Mouse (Mus musculus) heart, embryonic 12.5 days (tissue): ENCODE data around the gene Ski. TPM values are rescaled to one million over a fixed set of nuclear protein-coding genes. Genes with fewer than 3 reads are reported as not detected.

Experiments
- ATAC-seq: fragments of 200-750 bp; cut with Nextera tagmentation; 2 replicates; pipeline ENCODE4 v1.8.0; 2017; ENCODE audit warnings: moderate TSS enrichment, moderate library complexity; ENCODE audit not compliant: insufficient number of reproducible peaks, low FRiP score
- H3K27ac ChIP-seq: fragments of 300-500 bp; sonication (generic); 2 replicates; pipeline ENCODE4 v1.5.1; 2016; ENCODE audit warnings: mild to moderate bottlenecking, moderate library complexity; ENCODE audit not compliant: poor library complexity, severe bottlenecking
- H3K27me3 ChIP-seq: fragments of 300-500 bp; sonication (generic); replicated peaks from 2 replicates; pipeline ENCODE4 v1.6.1; 2016; ENCODE audit warnings: mild to moderate bottlenecking, moderate library complexity
- H3K36me3 ChIP-seq: fragments of 300-500 bp; sonication (generic); 2 replicates; pipeline ENCODE4 v1.6.1; 2016; ENCODE audit warnings: mild to moderate bottlenecking, moderate library complexity
- H3K4me1 ChIP-seq: fragments of 300-500 bp; sonication (generic); replicated peaks from 2 replicates; pipeline ENCODE4 v1.6.1; 2016; ENCODE audit warnings: mild to moderate bottlenecking
- H3K4me2 ChIP-seq: fragments of 300-500 bp; sonication (generic); 2 replicates; pipeline ENCODE4 v1.6.1; 2016; ENCODE audit warnings: mild to moderate bottlenecking, moderate library complexity
- H3K4me3 ChIP-seq: fragments of 300-500 bp; sonication (generic); 2 replicates; pipeline ENCODE4 v1.5.1; 2016; ENCODE audit warnings: mild to moderate bottlenecking
- H3K9ac ChIP-seq: fragments of 300-500 bp; sonication (generic); 2 replicates; pipeline ENCODE4 v1.6.1; 2016; ENCODE audit warnings: mild to moderate bottlenecking, moderate library complexity
- H3K9me3 ChIP-seq: fragments of 300-500 bp; sonication (generic); replicated peaks from 2 replicates; pipeline ENCODE4 v1.6.1; 2016; ENCODE audit warnings: mild to moderate bottlenecking, moderate library complexity
- WGBS: fragments of 180-500 bp; shearing (Covaris S2); methylation state at CpG from one replicate; pipeline ENCODE4 v1.1.7; 2016; 5-methylcytosine and 5-hydroxymethylcytosine counted together
- polyA plus RNA-seq: library from polyadenylated mRNA; unstranded; fragments of >200 nt; fragmentation: Nextera tagmentation; extraction: Ambion mirVana; gene quantifications from 2 replicates; pipeline ENCODE4 v1.2.1, GENCODE M21; 2016

The Ski gene
- polyA plus RNA-seq, 1 experiment from 2014 or later, result 11.9 TPM

- WGBS, result 71% methylated on average over 9 of the region's 9 CpGs
Observed at GRCm38 (mm10) chr4:155213052-155213751, 9.2 kb downstream of the Ski start.

DNA sequence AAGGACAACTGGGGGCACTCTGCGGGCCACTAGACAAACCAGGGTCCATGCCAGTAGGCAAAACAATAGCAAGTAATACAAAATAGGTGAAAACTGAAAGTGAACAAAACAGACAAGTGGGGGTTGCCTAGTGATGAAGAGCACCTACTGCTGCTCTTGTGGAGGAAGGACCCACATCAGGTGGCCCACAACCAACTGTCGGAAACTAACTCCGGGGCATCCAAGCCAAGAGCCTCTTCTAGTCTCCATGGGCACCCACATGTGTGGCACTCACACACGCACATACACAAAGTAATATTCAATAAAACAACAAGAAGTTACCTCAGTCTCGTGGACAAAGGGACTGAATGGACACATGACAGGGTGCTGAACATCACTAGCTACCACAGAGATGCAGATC, 12.9 kb downstream of the Ski start:
- WGBS, result 91% methylated on average over 5 of the region's 5 CpGs
- H3K4me3 ChIP-seq, result no peak overlapping the region
- H3K9me3 ChIP-seq, result no peaks in the 10 kb centered on the region
- H3K27ac ChIP-seq, result no peak overlapping the region
- ATAC-seq, result no peak
- H3K9ac ChIP-seq, result no peak overlapping the region
- H3K4me1 ChIP-seq, result peaks cover 95% of the 10 kb centered on the region
- H3K36me3 ChIP-seq, result peaks cover 8% of the 10 kb centered on the region
- no peak overlapping the region for H3K4me2 ChIP-seq
- H3K27me3 ChIP-seq, result no peaks in the 10 kb centered on the region

More at GRCm38 (mm10) chr4:155213052-155213751, 9.2 kb downstream of the Ski start:
- Histone ChIP-seq H3K4me2 (no peak overlapping the region), H3K27me3 (no peaks in the 10 kb centered on the region), H3K4me3 (no peak overlapping the region), H3K9ac (no peak overlapping the region), H3K27ac (no peak overlapping the region), H3K9me3 (no peaks in the 10 kb centered on the region), H3K4me1 (peaks cover 96% of the 10 kb centered on the region), H3K36me3 (peaks cover 8% of the 10 kb centered on the region)
- ATAC-seq, result no peak

- ATAC-seq, result no peak
- Histone ChIP-seq H3K4me1 (peaks cover 91% of the 10 kb centered on the region), H3K4me2 (no peak overlapping the region), H3K36me3 (peaks cover 8% of the 10 kb centered on the region), H3K4me3 (no peak overlapping the region), H3K9me3 (no peaks in the 10 kb centered on the region), H3K9ac (no peak overlapping the region), H3K27me3 (no peaks in the 10 kb centered on the region), H3K27ac (no peak overlapping the region)
Observed at GRCm38 (mm10) chr4:155209079-155209478, 13.3 kb downstream of the Ski start.

DNA sequence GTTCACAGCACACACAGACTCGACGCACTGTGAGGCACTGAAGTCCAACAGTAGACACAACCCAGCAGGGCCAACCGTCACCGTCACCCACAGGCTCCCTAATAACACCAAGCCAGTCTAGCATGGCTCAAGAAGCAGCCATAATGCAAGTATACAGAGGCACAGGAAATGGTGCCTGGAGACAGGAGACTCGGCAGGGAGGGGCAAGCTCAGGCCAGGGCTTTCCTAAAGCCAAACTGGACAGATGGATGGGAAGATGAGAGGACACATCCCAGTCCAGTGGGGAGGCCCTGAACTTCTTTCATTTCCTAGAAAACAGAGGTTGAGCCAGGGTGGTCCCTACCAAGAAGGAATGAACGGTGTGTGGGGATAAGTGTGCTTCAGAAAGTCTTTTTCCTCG, 13.8 kb downstream of the Ski start:
- Histone ChIP-seq H3K9me3 (no peaks in the 10 kb centered on the region), H3K4me1 (peaks cover 88% of the 10 kb centered on the region), H3K27me3 (no peaks in the 10 kb centered on the region), H3K9ac (no peak overlapping the region), H3K4me2 (no peak overlapping the region), H3K36me3 (peaks cover 8% of the 10 kb centered on the region), H3K4me3 (no peak overlapping the region), H3K27ac (0 out of 2 replicates have a peak overlapping the region, but pooled peaks have one; percentile 9)
- 75% methylated on average over 7 of the region's 7 CpGs for WGBS
- ATAC-seq, result no peak

GRCm38 (mm10) chr4:155207841-155208240, 14.6 kb downstream of the Ski start:
- peak overlapping the region; percentile 10; the same call in 1 of the 2 replicates for H3K27ac ChIP-seq
- peaks cover 90% of the 10 kb centered on the region for H3K4me1 ChIP-seq
- ATAC-seq, result no peak
- no peaks in the 10 kb centered on the region for H3K9me3 ChIP-seq
- no peak overlapping the region for H3K9ac ChIP-seq
- peaks cover 8% of the 10 kb centered on the region for H3K36me3 ChIP-seq
- 71% methylated on average over 3 of the region's 3 CpGs for WGBS
- no peak overlapping the region for H3K4me2 ChIP-seq
- no peaks in the 10 kb centered on the region for H3K27me3 ChIP-seq
- no peak overlapping the region for H3K4me3 ChIP-seq

GRCm38 (mm10) chr4:155206498-155206897, 15.9 kb downstream of the Ski start:
- ATAC-seq, result no peak

GRCm38 (mm10) chr4:155205919-155206318, 16.5 kb downstream of the Ski start:
- no peak overlapping the region for H3K9ac ChIP-seq
- H3K27ac ChIP-seq, result no peak overlapping the region
- peaks cover 90% of the 10 kb centered on the region for H3K4me1 ChIP-seq
- ATAC-seq, result no peak
- H3K4me2 ChIP-seq, result no peak overlapping the region
- no peaks in the 10 kb centered on the region for H3K27me3 ChIP-seq
- H3K4me3 ChIP-seq, result no peak overlapping the region
- 74% methylated on average over 6 of the region's 6 CpGs for WGBS
- no peaks in the 10 kb centered on the region for H3K9me3 ChIP-seq
- peaks cover 5% of the 10 kb centered on the region for H3K36me3 ChIP-seq

More at GRCm38 (mm10) chr4:155206498-155206897, 15.9 kb downstream of the Ski start:
- H3K36me3 ChIP-seq, result peaks cover 8% of the 10 kb centered on the region
- H3K9me3 ChIP-seq, result no peaks in the 10 kb centered on the region
- no peak overlapping the region for H3K4me2 ChIP-seq
- 65% methylated on average over 7 of the region's 8 CpGs for WGBS
- H3K27ac ChIP-seq, result no peak overlapping the region
- H3K4me3 ChIP-seq, result no peak overlapping the region
- no peaks in the 10 kb centered on the region for H3K27me3 ChIP-seq
- 0 out of 2 replicates have a peak overlapping the region, but pooled peaks have one; percentile 13 for H3K9ac ChIP-seq
- peaks cover 90% of the 10 kb centered on the region for H3K4me1 ChIP-seq

GRCm38 (mm10) chr4:155201764-155202163, 20.6 kb downstream of the Ski start:
- no peaks in the 10 kb centered on the region for H3K27me3 ChIP-seq
- H3K4me3 ChIP-seq, result no peak overlapping the region
- H3K9me3 ChIP-seq, result no peaks in the 10 kb centered on the region
- peaks cover 88% of the 10 kb centered on the region for H3K4me1 ChIP-seq
- H3K27ac ChIP-seq, result 0 out of 2 replicates have a peak overlapping the region, but pooled peaks have one; percentile 12
- H3K9ac ChIP-seq, result no peak overlapping the region
- no peaks in the 10 kb centered on the region for H3K36me3 ChIP-seq
- no peak for ATAC-seq
- 80% methylated on average over 7 of the region's 7 CpGs for WGBS
- H3K4me2 ChIP-seq, result no peak overlapping the region

- Histone ChIP-seq H3K4me2 (no peak overlapping the region), H3K9me3 (no peaks in the 10 kb centered on the region), H3K27ac (0 out of 2 replicates have a peak overlapping the region, but pooled peaks have one; percentile 12)
Observed at GRCm38 (mm10) chr4:155200861-155201390, 21.5 kb downstream of the Ski start.

GRCm38 (mm10) chr4:155197726-155198125, 24.7 kb downstream of the Ski start:
- 18% methylated on average over 6 of the region's 6 CpGs for WGBS
- 0 out of 2 replicates have a peak overlapping the region, but pooled peaks have one; percentile 22 for H3K4me2 ChIP-seq
- no peaks in the 10 kb centered on the region for H3K27me3 ChIP-seq
- peaks cover 89% of the 10 kb centered on the region for H3K4me1 ChIP-seq
- peak; percentile 47; the same call in 1 of the 2 replicates for ATAC-seq
- H3K4me3 ChIP-seq, result no peak overlapping the region
- no peaks in the 10 kb centered on the region for H3K9me3 ChIP-seq
- H3K9ac ChIP-seq, result peak overlapping the region; percentile 36; the same call in 1 of the 2 replicates
- no peaks in the 10 kb centered on the region; the same call in 1 of the 2 replicates for H3K36me3 ChIP-seq
- H3K27ac ChIP-seq, result peak overlapping the region; percentile 52

More at GRCm38 (mm10) chr4:155200861-155201390, 21.5 kb downstream of the Ski start:
- 76% methylated on average over 3 of the region's 3 CpGs for WGBS
- no peak for ATAC-seq
- H3K27me3 ChIP-seq, result no peaks in the 10 kb centered on the region
- H3K9ac ChIP-seq, result no peak overlapping the region
- H3K36me3 ChIP-seq, result no peaks in the 10 kb centered on the region
- peaks cover 88% of the 10 kb centered on the region for H3K4me1 ChIP-seq
- H3K4me3 ChIP-seq, result no peak overlapping the region

DNA sequence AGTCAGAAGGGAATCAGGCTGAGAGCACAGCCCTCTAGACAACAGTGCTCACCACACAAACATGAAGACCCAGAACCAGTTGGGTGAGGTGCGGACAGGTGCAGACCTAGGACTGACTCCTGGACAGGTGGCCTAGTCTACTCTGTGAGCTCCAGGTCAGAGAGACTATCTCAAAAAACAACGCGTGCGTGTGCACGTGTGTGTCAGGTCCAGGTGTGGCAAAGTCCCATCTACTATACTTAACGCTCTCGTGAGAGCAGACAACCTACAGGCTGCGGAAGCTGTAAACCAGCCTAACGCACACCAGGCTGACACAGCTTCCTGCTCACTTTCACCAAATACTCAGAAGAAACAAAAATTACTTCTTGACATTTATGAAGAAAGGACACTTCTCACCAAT, 27.2 kb downstream of the Ski start:
- no peaks in the 10 kb centered on the region for H3K9me3 ChIP-seq
- H3K27ac ChIP-seq, result no peak overlapping the region
- ATAC-seq, result no peak
- no peaks in the 10 kb centered on the region for H3K27me3 ChIP-seq
- H3K4me1 ChIP-seq, result peaks cover 87% of the 10 kb centered on the region
- no peak overlapping the region for H3K4me3 ChIP-seq
- no peaks in the 10 kb centered on the region; the same call in 1 of the 2 replicates for H3K36me3 ChIP-seq
- WGBS, result 89% methylated on average over 9 of the region's 9 CpGs
- no peak overlapping the region for H3K4me2 ChIP-seq
- H3K9ac ChIP-seq, result no peak overlapping the region
